Mouse (Mus musculus) stomach, postnatal 0 days (tissue): ENCODE measurements at regions not wholly inside any gene's neighbourhood (a gene's known extent, or its start where the extent isn't known, plus 50 kb on each side); places are given as distances from the start of the nearest gene placed in this dataset.

ENCODE experiments used
- CTCF ChIP-seq: IDR thresholded peaks from 2 replicates; pipeline ENCODE4 v1.5.1; 2016; ENCODE audit warnings: antibody characterized with exemption, low read depth, mild to moderate bottlenecking, moderate library complexity
- EP300 ChIP-seq: optimal IDR thresholded peaks from 2 replicates; pipeline ENCODE3; 2016; ENCODE audit warnings: antibody characterized with exemption

DNA sequence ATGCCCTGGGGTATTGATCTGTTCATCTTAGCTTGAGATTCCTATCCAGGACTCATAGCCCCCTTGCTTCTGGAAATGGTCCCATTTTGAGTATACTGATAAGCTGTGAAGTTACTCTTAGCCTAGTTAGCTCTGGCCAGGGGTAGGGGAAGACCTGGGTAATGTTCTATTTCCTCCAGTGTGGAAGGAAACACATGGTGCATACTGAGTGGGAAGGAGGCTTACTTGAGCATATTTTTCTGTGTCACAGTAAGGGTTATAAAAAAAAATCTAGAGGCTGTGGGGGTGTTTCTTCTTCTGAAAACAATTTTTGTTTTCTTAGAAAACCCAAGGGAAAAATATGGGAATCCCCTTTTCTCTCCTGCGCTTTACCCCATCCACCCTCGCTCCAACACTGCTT lies 124.4 kb downstream of the Tent5c start:
- TF ChIP-seq CTCF: no peak
- no peak for TF ChIP-seq EP300
